Mouse (Mus musculus): ENCODE results near the gene Tex35. TPM values are rescaled to one million over a fixed set of nuclear protein-coding genes. Genes with fewer than 3 reads are reported as not detected.

Tex35 gene
- polyA plus RNA-seq, 1 experiment from 2014 or later, result 0.22 TPM

GRCm38 (mm10) chr1:157117440-157117839, 9.0 kb upstream of the Tex35 start:
- TF ChIP-seq CTCF (IDR thresholded peaks at IDR 0.05), result no peak
- in situ Hi-C loops (cut with MboI; ENCODE audit: low pct_unique_long_range_greater_than_20kb), result no loop called here
- POLR2A ChIA-PET, result interaction anchor here (0.5 kb wide), 1 partner anchor 78 kb away, joined by 3 read pairs; no protein-coding TSS in a partner anchor
- DNase-seq (ENCODE audit: low read depth, low spot score) (no peak), ATAC-seq (no peak)
- no peaks in the 10 kb centered on the region for H3K27me3 ChIP-seq
- CTCF ChIA-PET, result no interaction called here

GRCm38 (mm10) chr1:157114492-157114891, 6.0 kb upstream of the Tex35 start:
- DNase-seq (ENCODE audit: low read depth, low spot score) (peak; percentile 44), ATAC-seq (peak; percentile 65)
- no peak for TF ChIP-seq CTCF (IDR thresholded peaks at IDR 0.05)
- in situ Hi-C loops (cut with MboI; ENCODE audit: low pct_unique_long_range_greater_than_20kb), result no loop called here
- H3K27me3 ChIP-seq, result no peaks in the 10 kb centered on the region
- ChIA-PET CTCF (interaction anchor here (0.6 to 1.3 kb wide), 4 partner anchors 11 to 30 kb away, joined by 3 to 4 read pairs (median 3); no protein-coding TSS in a partner anchor), POLR2A (interaction anchor here (0.7 kb wide), 1 partner anchor 208 kb away, joined by 3 read pairs; no protein-coding TSS in a partner anchor)

- H3K27me3 ChIP-seq, result no peaks in the 10 kb centered on the region
- ChIA-PET POLR2A (no interaction called here), CTCF (no interaction called here)
- TF ChIP-seq CTCF (IDR thresholded peaks at IDR 0.05), result no peak
- ATAC-seq (no peak), DNase-seq (ENCODE audit: low read depth, low spot score) (no peak)
- in situ Hi-C loops (cut with MboI; ENCODE audit: low pct_unique_long_range_greater_than_20kb), result no loop called here
Observed at GRCm38 (mm10) chr1:157110287-157110835, 1.9 kb upstream of the Tex35 start.

GRCm38 (mm10) chr1:157101122-157101865, 7.2 kb downstream of the Tex35 start:
- ChIA-PET CTCF (interaction anchor here (1.0 kb wide), 1 partner anchor 24 kb away, joined by 5 read pairs; no protein-coding TSS in a partner anchor), POLR2A (no interaction called here)
- no peak for DNase-seq (ENCODE audit: low read depth, low spot score)
- in situ Hi-C loops (cut with MboI; ENCODE audit: low pct_unique_long_range_greater_than_20kb), result no loop called here
- H3K27me3 ChIP-seq, result no peaks in the 10 kb centered on the region
- no peak for TF ChIP-seq CTCF (IDR thresholded peaks at IDR 0.05)
- no peak for ATAC-seq

- in situ Hi-C loops (cut with MboI; ENCODE audit: low pct_unique_long_range_greater_than_20kb), result no loop called here
- ChIA-PET POLR2A (no interaction called here), CTCF (no interaction called here)
- ATAC-seq, result no peak
- no peak for DNase-seq (ENCODE audit: low read depth, low spot score)
- no peak for TF ChIP-seq CTCF (IDR thresholded peaks at IDR 0.05)
- no peaks in the 10 kb centered on the region for H3K27me3 ChIP-seq
Observed at GRCm38 (mm10) chr1:157095534-157095933, 12.9 kb downstream of the Tex35 start.

- no peak for TF ChIP-seq CTCF (IDR thresholded peaks at IDR 0.05)
- DNase-seq (ENCODE audit: low read depth, low spot score), result no peak
- ChIA-PET CTCF (no interaction called here), POLR2A (interaction anchor here (0.9 kb wide), 1 partner anchor 763 kb away, joined by 3 read pairs; no protein-coding TSS in a partner anchor)
- in situ Hi-C loops (cut with MboI; ENCODE audit: low pct_unique_long_range_greater_than_20kb), result no loop called here
- H3K27me3 ChIP-seq, result no peaks in the 10 kb centered on the region
- no peak for ATAC-seq
Observed at GRCm38 (mm10) chr1:157092622-157093021, 15.9 kb downstream of the Tex35 start.

GRCm38 (mm10) chr1:157092140-157092539, 16.3 kb downstream of the Tex35 start:
- in situ Hi-C loops (cut with MboI; ENCODE audit: low pct_unique_long_range_greater_than_20kb), result no loop called here
- ChIA-PET POLR2A (interaction anchor here (0.9 kb wide), 1 partner anchor 763 kb away, joined by 3 read pairs; no protein-coding TSS in a partner anchor), CTCF (no interaction called here)
- no peak for DNase-seq (ENCODE audit: low read depth, low spot score)
- ATAC-seq, result no peak
- TF ChIP-seq CTCF (IDR thresholded peaks at IDR 0.05), result no peak
- H3K27me3 ChIP-seq, result no peaks in the 10 kb centered on the region

- POLR2A ChIA-PET, result interaction anchor here (0.7 kb wide), 1 partner anchor 9 kb away, joined by 7 read pairs; no protein-coding TSS in a partner anchor
- in situ Hi-C loops (cut with MboI; ENCODE audit: low pct_unique_long_range_greater_than_20kb), result no loop called here
- TF ChIP-seq CTCF (IDR thresholded peaks at IDR 0.05), result no peak
- CTCF ChIA-PET, result no interaction called here
- H3K27me3 ChIP-seq, result no peaks in the 10 kb centered on the region
- DNase-seq (ENCODE audit: low read depth, low spot score) (no peak), ATAC-seq (no peak)
Observed at GRCm38 (mm10) chr1:157090835-157091234, 17.6 kb downstream of the Tex35 start.

- TF ChIP-seq CTCF (IDR thresholded peaks at IDR 0.05), result no peak
- in situ Hi-C loops (cut with MboI; ENCODE audit: low pct_unique_long_range_greater_than_20kb), result no loop called here
- CTCF ChIA-PET, result no interaction called here
- POLR2A ChIA-PET, result no interaction called here
- no peaks in the 10 kb centered on the region for H3K27me3 ChIP-seq
- no peak for DNase-seq (ENCODE audit: low read depth, low spot score)
- ATAC-seq, result peak; percentile 52
Observed at GRCm38 (mm10) chr1:157086097-157086994, 22.1 kb downstream of the Tex35 start.

- H3K27me3 ChIP-seq, result no peaks in the 10 kb centered on the region
- in situ Hi-C loops (cut with MboI; ENCODE audit: low pct_unique_long_range_greater_than_20kb), result loop anchor here (5.0 kb wide), 1 partner anchor 199 kb away; no protein-coding TSS in a partner anchor
- no peak for ATAC-seq
- TF ChIP-seq CTCF (IDR thresholded peaks at IDR 0.05), result no peak
- ChIA-PET CTCF (interaction anchor here (1.1 to 1.3 kb wide), 2 partner anchors 15 to 165 kb away, joined by 4 read pairs; no protein-coding TSS in a partner anchor), POLR2A (interaction anchor here (0.6 kb wide), 1 partner anchor 436 kb away, joined by 3 read pairs; no protein-coding TSS in a partner anchor)
- no peak for DNase-seq (ENCODE audit: low read depth, low spot score)
Observed at GRCm38 (mm10) chr1:157082931-157083330, 25.5 kb downstream of the Tex35 start.
